Mouse (Mus musculus): ENCODE data around the gene Znhit1.
"Not testable (repeated sequence)": the region's sequence is repeated elsewhere in the genome, so short reads cannot be mapped to it uniquely, and the experiment has no call there.

Znhit1 gene

GRCm38 (mm10) chr5:136957250-136957649, 30.6 kb downstream of the Znhit1 start:
- no peak for DNase-seq (ENCODE audit: inconsistent age in 2 of 2, low spot score in 1 of 2)

DNA sequence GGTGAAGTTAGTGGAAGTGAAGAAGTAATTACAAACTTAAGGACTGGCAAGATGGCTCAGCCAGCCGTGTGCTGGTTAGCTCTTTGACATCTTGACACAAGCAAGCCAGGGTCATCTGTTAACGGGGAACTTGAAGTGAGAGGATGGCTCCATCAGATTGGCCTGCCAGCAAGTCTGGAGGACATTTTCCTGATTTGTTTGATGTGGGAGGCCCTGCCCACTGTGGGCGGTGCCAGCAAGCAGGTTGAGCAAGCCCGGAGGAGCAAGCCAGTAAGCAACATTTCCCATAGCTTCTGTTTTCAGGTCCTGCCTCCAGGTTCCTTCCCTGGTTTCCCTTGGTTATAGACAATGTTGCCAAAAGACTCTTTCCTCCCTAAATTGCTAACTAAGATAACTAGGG, 32.2 kb downstream of the Znhit1 start:
- no peak for DNase-seq (ENCODE audit: inconsistent age in 2 of 2, low spot score in 1 of 2)

DNA sequence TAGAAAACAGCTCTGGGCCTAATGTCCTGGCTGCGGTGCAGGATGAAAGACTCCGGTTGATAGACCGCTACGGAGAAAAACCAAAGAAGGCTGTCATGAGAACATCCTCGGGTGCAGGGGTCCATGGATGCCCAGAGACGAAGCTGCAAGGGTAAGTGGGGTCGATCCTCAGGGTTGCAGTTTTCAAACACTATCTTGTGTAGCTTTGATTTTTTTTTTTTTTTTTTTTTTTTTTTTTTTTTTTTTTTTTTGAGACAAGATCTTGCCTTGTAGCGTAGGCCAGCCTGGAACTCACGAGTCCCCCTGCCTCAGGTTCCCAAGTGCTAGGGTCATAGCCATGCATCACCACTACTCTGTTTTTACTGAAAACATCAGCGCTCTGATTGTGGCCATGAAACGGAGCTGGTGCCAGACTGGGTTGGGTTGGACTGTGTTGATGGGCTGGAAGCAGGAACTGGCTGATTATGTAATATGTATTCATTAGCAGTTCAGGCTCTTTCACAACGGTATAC, 34.3 kb downstream of the Znhit1 start:
- DNase-seq (ENCODE audit: inconsistent age in 2 of 2, low spot score in 1 of 2) = peak; percentile 54 to 84

- peak; percentile 98 to 99 for DNase-seq (ENCODE audit: inconsistent age in 2 of 2, low spot score in 1 of 2)
Observed at GRCm38 (mm10) chr5:136953015-136953414, 34.8 kb downstream of the Znhit1 start, which contains the start of gene Fis1. Gene Fis1 (plus strand): TSS chr5:136953275.

GRCm38 (mm10) chr5:136952153-136952552, 35.7 kb downstream of the Znhit1 start:
- no peak for DNase-seq (ENCODE audit: inconsistent age in 2 of 2, low spot score in 1 of 2)

- DNase-seq (ENCODE audit: inconsistent age in 2 of 2, low spot score in 1 of 2) = no peak
Observed at GRCm38 (mm10) chr5:136950521-136950920, 37.3 kb downstream of the Znhit1 start.

GRCm38 (mm10) chr5:136949551-136950336, 38.1 kb downstream of the Znhit1 start:
- not testable (repeated sequence) for DNase-seq (ENCODE audit: inconsistent age in 2 of 2, low spot score in 1 of 2)

DNA sequence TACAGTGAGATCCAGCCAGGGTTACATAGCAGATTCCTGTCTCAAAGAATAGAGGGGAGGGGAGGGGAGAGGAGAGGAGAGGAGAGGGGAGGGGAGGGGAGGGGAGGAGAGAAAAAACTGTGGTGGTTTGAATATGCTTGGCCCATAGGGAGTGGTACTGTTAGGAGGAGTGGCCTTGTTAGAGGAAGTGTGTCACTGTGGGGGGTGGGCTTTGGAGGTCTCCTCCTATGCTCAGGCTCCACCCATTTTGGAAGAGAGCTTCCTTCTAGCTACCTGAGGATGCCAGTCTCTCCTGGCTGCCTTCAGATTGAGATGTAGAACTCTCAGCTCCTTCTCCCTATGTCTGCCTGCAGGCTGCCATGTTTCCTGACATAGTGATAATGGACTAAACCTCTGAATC, 39.9 kb downstream of the Znhit1 start:
- DNase-seq (ENCODE audit: inconsistent age in 2 of 2, low spot score in 1 of 2) = no peak

- no peak for DNase-seq (ENCODE audit: inconsistent age in 2 of 2, low spot score in 1 of 2)
Observed at GRCm38 (mm10) chr5:136945084-136945483, 42.7 kb downstream of the Znhit1 start.

GRCm38 (mm10) chr5:136943382-136943781, 44.4 kb downstream of the Znhit1 start:
- DNase-seq (ENCODE audit: inconsistent age in 2 of 2, low spot score in 1 of 2) = no peak

DNA sequence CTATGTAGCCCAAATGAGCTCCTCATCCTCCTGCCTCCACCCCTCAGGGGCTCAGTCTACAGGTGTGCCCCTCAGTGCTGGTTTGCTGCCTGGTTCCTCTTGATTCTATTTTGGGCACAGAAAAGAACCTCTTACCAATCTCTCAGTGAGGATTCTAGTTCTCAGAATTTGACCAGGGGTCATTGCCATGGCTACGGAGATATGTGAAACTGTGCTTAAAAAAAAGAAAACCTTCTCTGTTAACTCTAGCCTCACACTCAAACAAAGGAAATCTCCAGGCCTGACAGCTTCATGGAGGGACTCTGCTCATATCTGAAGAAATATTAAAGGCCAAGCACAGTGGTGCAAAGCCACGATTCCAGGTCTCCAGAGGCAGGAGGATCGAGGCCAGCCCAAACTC, 45.0 kb downstream of the Znhit1 start:
- no peak for DNase-seq (ENCODE audit: inconsistent age in 2 of 2, low spot score in 1 of 2)

DNA sequence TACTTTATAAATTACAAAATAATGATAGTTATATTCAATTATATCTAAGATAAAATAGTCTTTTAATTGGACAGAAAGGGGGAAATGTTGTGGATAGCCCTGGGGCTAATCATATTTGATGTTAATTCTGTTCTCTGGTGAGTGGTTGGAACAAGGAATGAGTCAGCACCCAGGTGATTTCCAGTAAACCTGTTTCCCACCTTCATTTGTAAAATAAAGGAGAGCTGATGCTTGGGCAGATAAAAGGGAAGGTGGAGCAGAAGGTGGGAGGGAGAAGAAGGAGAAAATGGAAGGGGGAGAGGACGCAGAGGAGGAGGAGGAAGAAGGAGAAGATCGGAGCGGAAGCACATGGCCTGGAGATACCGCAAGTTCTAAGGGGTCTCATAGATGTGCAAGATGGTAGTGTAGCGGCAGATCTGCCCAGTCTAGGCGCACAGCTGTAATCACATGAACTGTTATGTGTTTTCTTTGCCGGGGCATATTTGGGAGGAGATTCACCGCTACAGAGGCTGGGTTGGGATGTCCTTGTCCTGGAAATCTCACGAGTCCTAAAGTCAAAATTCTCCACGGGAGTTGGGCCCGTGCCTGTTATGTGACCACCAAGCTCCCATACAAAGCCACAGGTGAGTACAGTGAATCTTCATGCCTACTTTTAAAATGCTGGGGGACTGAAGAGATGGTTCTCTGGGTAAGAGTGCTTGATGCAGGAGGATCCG, 46.8 kb downstream of the Znhit1 start:
- DNase-seq (ENCODE audit: inconsistent age in 2 of 2, low spot score in 1 of 2) = no peak

GRCm38 (mm10) chr5:136940029-136940428, 47.8 kb downstream of the Znhit1 start:
- not testable (repeated sequence) for DNase-seq (ENCODE audit: inconsistent age in 2 of 2, low spot score in 1 of 2)

GRCm38 (mm10) chr5:136939284-136939683, 48.5 kb downstream of the Znhit1 start:
- DNase-seq (ENCODE audit: inconsistent age in 2 of 2, low spot score in 1 of 2) = no peak

DNA sequence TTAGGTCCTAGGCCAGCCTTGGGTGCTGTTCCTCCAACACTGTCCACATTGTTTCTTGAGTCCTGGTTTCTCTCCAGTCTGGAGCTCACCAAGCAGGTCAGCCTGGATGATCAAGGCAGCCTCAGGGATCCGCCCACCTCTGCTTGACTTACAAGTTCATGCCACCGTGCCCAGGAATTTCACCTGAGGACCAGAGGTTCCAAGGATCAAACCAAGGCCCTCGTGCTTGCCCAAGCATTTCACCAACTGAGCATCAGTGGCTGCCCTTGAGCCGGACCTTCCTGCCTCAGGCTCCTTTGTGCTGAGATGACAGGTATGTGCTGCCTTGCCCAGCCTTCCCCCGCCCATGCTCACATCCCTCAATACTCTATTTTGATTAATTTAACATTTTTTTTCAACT, 50.2 kb downstream of the Znhit1 start:
- no peak for DNase-seq (ENCODE audit: inconsistent age in 2 of 2, low spot score in 1 of 2)

DNA sequence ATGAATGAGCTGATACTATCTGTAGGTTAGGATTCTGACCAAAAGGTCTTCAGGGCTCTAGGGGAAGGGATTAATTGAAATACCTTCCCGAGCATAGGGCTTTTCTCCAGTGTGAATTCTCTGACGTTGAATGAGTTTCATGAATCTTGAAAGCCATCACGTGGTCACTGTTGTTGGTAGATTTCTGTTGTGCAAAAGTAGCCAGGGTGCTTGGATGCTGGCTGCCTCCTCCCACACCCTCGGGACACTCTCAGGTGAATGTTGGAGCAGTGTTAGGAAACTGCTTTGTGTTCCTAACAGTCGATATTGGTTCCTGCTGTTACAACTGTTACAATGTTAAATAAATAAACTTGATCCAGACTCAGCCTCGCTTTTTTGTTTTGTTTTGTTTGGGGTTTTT, 51.1 kb downstream of the Znhit1 start:
- DNase-seq (ENCODE audit: inconsistent age in 2 of 2, low spot score in 1 of 2) = no peak

DNA sequence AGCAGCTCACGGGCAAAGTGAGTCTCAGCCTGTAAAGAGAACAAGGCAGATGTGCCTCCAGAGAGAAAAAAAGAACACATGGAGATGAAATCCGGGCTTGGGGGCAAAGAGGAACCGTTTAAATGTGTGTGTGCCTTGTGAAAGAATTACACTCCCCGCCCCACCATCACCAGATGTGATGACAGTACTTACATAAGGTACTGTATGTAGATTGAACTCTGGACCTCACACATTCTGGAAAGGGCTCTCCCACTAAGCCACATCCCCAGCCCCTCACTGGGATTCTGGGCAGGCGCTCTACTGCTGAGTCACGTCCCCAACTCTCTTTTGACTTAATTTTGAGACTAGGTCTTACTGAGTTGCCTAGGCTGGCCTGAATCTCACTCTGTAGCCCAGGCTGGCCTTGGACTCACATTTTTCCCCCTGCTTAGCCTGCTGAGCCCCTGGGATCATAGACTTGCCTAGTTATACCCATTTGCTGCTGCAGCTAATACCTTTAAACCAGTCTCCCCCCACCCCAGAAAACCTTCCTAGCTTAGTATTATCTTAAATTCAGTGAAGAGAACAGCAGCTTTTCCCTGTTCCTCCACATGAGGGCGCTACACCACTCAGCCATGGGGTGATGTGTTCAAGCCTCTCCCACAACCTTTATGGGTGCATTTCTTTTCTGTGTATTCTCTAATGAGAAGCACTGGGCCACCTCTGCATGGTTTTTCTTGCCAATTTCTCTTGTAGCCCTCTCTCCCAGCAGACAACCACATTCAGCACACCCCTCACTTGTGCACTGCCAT, 51.7 kb downstream of the Znhit1 start:
- DNase-seq (ENCODE audit: inconsistent age in 2 of 2, low spot score in 1 of 2) = peak in 1 of 2 experiments; percentile 48

DNA sequence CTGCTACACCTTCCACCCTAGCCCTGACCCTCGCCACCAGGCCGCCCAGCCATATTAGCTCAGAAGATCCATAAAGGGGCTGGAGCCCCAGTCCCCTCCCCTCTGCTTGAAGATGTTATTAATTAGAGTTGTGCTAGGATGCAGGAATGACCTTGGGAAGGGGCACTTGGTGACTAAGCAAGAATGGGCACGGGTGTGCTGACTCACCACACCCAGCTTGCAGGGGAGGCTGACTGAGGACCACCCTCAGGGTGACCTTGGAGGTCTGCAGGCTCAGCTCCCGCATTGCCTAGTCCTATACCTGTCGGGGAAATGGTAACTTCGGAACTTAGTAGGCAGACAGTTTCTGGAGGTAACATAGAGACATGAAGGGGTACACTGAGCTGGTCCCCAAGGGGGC, 53.9 kb downstream of the Znhit1 start:
- DNase-seq (ENCODE audit: inconsistent age in 2 of 2, low spot score in 1 of 2) = peak in 1 of 2 experiments; percentile 36

- no peak for DNase-seq (ENCODE audit: inconsistent age in 2 of 2, low spot score in 1 of 2)
Observed at GRCm38 (mm10) chr5:136932956-136933355, 54.9 kb downstream of the Znhit1 start.

Measured in adrenal gland, adult (tissue).